Comparison of ENCODE assay signal across 8 mouse cellular contexts in genomic region chr7:51972252-51972855, GRCm38 (mm10). TPM values are rescaled to one million over a fixed set of nuclear protein-coding genes. Genes with fewer than 3 reads are reported as not detected.
DNase-seq lines count a peak whose midpoint lies in the region; ATAC-seq lines count a peak whose summit lies in the region.

No protein-coding gene starts in this region.

- no peaks in the 10 kb centered on the region for H3K36me3 ChIP-seq in heart, embryonic 11.5 days (ENCODE audit: control insufficient read depth, insufficient read depth, low read length)
- H3K36me3 ChIP-seq in hindbrain, embryonic 10.5 days, result no peaks in the 10 kb centered on the region

- H3K27me3 ChIP-seq in heart, embryonic 11.5 days (ENCODE audit: control insufficient read depth, insufficient read depth, low read length), result no peaks in the 10 kb centered on the region; the same call in 1 of the 2 replicates
- H3K27me3 ChIP-seq in hindbrain, embryonic 10.5 days (ENCODE audit: insufficient read depth, poor library complexity, severe bottlenecking), result no peaks in the 10 kb centered on the region

- no peaks in the 10 kb centered on the region for H3K4me1 ChIP-seq in heart, embryonic 11.5 days (ENCODE audit: control insufficient read depth, insufficient read depth, low read length)
- H3K4me1 ChIP-seq in hindbrain, embryonic 10.5 days (replicated peaks), result no peaks in the 10 kb centered on the region

- no peak overlapping the region for H3K4me3 ChIP-seq in heart, embryonic 11.5 days (ENCODE audit: low read depth, low read length)
- H3K4me3 ChIP-seq in hindbrain, embryonic 10.5 days, result no peak overlapping the region

- H3K4me2 ChIP-seq in heart, embryonic 11.5 days, result no peak overlapping the region

- ATAC-seq in heart, embryonic 11.5 days (replicated peaks; ENCODE audit: insufficient number of reproducible peaks, low FRiP score, low TSS enrichment), result no peak

- H3K9me3 ChIP-seq in heart, embryonic 11.5 days (replicated peaks; ENCODE audit: control insufficient read depth, low read length), result no peaks in the 10 kb centered on the region
- no peaks in the 10 kb centered on the region for H3K9me3 ChIP-seq in hindbrain, embryonic 10.5 days

- peak; percentile 3 to 12 for DNase-seq in heart, adult 9 months (ENCODE audit: low spot score in 2 of 2)
- peak; percentile 67 for DNase-seq in adipocyte (ENCODE audit: low spot score)
- peak; percentile 84 for DNase-seq in embryo, embryonic 10.5 days (ENCODE audit: low spot score)
- DNase-seq in hindbrain, embryonic 10.5 days (ENCODE audit: low spot score), result peak; percentile 42
- DNase-seq in layer of hippocampus, adult 9-11 months, result peak; percentile 30
- DNase-seq in mesoderm, embryonic 11.5 days (ENCODE audit: low read depth, low spot score), result peak; percentile 75
- DNase-seq in right cerebral cortex, postnatal 25 days, result peak; percentile 38

- WGBS in heart, embryonic 11.5 days (ENCODE audit: insufficient replicate concordance), result 34% methylated on average over 6 of the region's 6 CpGs
- 34% methylated on average over 6 of the region's 6 CpGs for WGBS in hindbrain, embryonic 10.5 days

- H3K27ac ChIP-seq in heart, embryonic 11.5 days (ENCODE audit: low read depth, low read length), result no peak overlapping the region
- peak overlapping the region; percentile 40; the same call in 1 of the 2 replicates for H3K27ac ChIP-seq in hindbrain, embryonic 10.5 days

- H3K9ac ChIP-seq in heart, embryonic 11.5 days (ENCODE audit: low read depth, low read length), result no peak overlapping the region

RNA-seq across cellular contexts. Expression of gene Svip, which starts 33.5 kb away (rescaled TPM):
- polyA plus RNA-seq in heart, embryonic 11.5 days (2014; fragmentation: Nextera tagmentation; extraction: Ambion mirVana), result 17.1 and 17.7 TPM in 2 replicates
- polyA plus RNA-seq in hindbrain, embryonic 10.5 days (2016; fragmentation: Nextera tagmentation; extraction: Ambion mirVana), result 12.0 and 12.3 TPM in 2 replicates

RNA-seq across cellular contexts. Expression of gene 1700015G11Rik, which starts 43.2 kb away (rescaled TPM):
- polyA plus RNA-seq in heart, embryonic 11.5 days (2014; fragmentation: Nextera tagmentation; extraction: Ambion mirVana), result not detected in 2 replicates
- polyA plus RNA-seq in hindbrain, embryonic 10.5 days (2016; fragmentation: Nextera tagmentation; extraction: Ambion mirVana), result not detected in 2 replicates

Comparison
In these comparisons a context has a peak if more than half of its experiments do, and no peak if none do; other contexts are left out.
1. DNase-seq: peak in every context shown above with its lines; median percentile 84 in embryo, embryonic 10.5 days; 75 in mesoderm, embryonic 11.5 days; 67 in adipocyte; 42 in hindbrain, embryonic 10.5 days; 38 in right cerebral cortex, postnatal 25 days; 30 in layer of hippocampus, adult 9-11 months; 8 in heart, adult 9 months.